Mouse (Mus musculus) macrophage (primary cell): ENCODE measurements around the gene Dnajb12. TPM values are rescaled to one million over a fixed set of nuclear protein-coding genes. Genes with fewer than 3 reads are reported as not detected.

Source experiments
- polyA plus RNA-seq: library from polyadenylated mRNA; stranded (reverse); fragments of 250-400 nt; gene quantifications from 3 replicates; pipeline ENCODE4 v1.2.4, GENCODE M21; 2018; ENCODE audit warnings: inconsistent platforms

The Dnajb12 gene
- polyA plus RNA-seq, 1 experiment from 2014 or later = 38.2 TPM

Other genes with a start within 250 kb of the Dnajb12 start
- gene Micu1, start 177.1 kb upstream of the Dnajb12 start, polyA plus RNA-seq = 42.3 to 52.7 TPM (median 49.5 TPM) in 3 replicates
- gene Ddit4, start 72.3 kb downstream of the Dnajb12 start, polyA plus RNA-seq = 2.2 to 4.5 TPM (median 4.1 TPM) in 3 replicates
- gene Ascc1, start 123.2 kb downstream of the Dnajb12 start, polyA plus RNA-seq = 14.4 to 20.2 TPM (median 19.0 TPM) in 3 replicates
- gene Anapc16, start 123.6 kb downstream of the Dnajb12 start, polyA plus RNA-seq = 30.3 to 42.1 TPM (median 35.4 TPM) in 3 replicates
- gene Spock2, start 226.7 kb downstream of the Dnajb12 start, polyA plus RNA-seq = not detected in 3 replicates